Mouse (Mus musculus): Measurements from ENCODE around the gene 2310061I04Rik.
A peak's percentile ranks its signal among the peaks of the same experiment; 100 is the strongest.
"Not testable (repeated sequence)": the region's sequence is repeated elsewhere in the genome, so short reads cannot be mapped to it uniquely, and the experiment has no call there.

The 2310061I04Rik gene

DNA sequence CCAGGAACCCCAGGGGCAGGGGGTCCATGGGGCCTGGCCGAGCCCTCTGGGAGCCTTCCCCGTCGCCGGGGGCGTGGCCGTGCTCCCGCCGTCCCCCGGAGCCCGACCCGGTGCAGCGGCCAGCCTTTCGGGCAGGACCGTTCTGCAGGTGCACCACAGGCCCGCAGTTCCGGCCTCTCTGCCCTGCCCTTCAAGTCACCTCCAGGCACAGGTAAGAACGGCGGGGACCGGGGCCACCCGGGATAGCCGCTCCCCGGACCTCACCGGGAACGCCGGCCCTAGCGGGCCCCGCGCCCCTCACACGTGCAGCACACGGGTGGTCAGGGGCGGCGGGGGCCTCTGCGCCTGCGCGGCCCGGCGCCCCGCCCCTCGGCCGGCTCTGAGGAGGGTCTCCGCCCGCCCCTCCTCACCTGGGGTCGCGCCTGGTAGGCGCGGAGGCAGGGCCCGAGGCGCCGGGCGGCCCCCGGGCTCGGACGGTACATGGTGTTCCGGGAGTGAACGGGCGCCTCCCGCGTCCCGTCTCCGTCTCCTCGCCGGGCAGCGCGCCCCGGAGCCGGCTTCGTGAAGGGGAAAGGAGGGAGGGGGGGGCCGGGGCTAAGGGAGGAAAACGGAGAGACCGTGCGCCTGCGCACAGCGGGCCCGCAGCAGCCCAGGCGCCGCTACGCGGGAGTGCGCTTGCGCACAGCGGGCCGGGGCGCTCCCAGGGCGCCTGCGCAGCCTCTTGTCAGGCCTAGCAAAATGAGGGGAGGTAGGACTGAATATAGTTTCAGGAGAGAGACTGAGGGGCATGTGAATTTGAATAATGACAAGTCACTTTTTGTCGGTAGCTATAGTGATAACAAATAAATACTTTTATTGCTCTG is at the start of gene 2310061I04Rik:
Gene 2310061I04Rik (minus strand): TSS at position 651 of the 863 bp plus-strand sequence.
- DNase-seq: peak; percentile 88 to 92

DNA sequence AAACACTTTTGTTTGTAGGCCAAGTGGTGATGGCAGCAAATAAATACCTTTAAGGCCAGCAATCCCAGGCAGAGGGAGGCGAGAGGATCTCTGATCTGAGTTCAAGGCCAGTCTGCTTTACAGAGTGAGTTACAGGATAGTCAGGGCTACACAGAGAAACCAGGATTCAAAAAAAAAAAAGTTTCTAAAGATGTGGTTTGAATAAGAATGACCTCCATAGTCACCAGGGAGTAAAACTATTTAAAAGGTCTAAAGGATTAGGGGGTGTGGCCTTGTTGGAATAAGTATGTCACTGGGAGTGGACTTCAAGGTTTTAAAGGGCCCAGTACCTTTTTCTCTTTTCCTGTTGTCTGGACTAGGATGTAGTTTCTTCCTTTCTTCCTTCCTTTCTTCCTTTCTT is 42.7 kb upstream of the 2310061I04Rik start:
- DNase-seq: no peak

DNA sequence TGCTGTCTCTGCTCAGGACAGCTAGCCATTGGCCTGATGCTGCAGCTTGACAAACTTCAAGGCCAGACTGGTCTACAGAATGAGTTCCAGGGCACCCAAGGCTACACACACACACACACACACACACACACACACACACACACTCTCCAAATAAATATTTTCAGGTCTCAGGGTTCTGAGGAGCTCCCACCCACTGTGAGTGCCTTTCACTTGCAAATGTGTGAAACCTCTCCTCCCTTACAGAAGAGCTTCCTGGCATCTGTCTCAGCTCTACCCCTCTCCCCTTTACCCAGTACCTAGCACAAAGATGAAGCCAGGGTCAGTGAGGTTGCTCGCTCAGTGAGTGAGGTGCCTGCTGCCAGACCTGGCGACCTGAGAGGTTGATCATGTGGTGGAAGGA is 41.9 kb upstream of the 2310061I04Rik start:
- DNase-seq: no peak

DNA sequence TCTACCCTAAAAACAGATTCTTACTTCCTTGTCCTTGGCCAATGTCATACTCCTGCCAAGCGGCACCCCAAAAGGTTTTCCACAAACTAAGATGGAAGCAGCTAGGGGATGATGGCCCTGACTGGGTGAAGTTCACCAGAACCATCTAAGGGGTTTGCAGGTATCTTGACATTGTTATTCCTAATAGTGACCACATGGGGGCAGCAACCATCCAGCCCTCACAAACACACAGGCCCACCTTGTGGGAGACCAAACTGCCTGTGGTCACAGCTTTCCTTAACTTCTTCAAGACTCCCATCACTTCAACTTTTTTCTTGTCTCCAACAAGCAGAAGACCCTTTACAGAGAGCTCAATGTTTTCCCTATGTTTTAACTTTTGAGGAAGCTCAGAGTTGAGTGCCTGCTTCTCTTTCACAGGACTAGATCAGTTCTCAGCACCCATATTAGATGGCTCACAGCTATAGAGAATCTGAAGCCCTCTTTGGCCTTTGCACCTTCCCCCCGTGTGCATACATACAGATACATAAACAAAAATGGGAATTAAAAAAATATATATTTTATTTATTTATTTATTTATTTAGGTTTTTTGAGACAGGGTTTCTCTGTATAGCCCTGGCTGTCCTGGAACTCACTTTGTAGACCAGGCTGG is 40.6 kb upstream of the 2310061I04Rik start:
- DNase-seq: peak; percentile 46 to 53

DNA sequence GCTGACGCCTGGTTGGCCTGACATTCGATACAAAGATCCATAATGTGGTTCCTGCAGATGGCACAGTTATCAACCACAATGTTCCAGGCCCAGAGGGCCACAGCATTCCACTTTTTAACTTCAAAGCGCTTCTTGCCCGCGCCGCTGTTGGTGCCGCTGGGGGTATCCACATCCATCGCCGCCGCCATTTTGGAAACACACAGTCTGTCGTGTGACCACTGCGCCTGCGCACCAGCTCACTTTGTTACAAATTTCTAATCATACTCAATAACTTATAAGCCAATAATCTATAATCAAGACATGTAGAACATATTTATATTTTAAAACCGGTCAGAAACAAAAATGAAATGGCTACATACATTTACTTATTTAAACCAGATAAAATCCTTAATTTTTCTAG is 38.5 kb upstream of the 2310061I04Rik start:
- not testable (repeated sequence) for DNase-seq

DNA sequence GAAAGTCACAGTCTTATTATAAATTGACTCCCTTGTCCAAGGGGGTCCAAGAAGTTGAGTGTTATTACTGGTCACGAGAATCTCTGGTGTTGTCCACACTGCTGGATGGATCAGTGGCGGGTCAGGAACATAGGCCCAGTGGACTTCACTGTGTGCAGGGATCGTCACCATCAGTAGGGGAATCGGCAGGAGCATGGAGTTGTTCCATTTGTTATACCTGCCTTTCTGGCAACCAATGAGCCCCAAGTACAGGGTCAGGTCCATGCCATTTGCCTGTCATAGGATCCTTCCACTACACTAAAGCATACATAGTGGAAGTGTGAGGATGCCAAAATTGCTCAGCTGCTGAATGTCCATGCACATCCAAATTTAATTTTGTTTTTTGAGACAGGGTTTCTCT is 35.4 kb upstream of the 2310061I04Rik start:
- DNase-seq: no peak

DNA sequence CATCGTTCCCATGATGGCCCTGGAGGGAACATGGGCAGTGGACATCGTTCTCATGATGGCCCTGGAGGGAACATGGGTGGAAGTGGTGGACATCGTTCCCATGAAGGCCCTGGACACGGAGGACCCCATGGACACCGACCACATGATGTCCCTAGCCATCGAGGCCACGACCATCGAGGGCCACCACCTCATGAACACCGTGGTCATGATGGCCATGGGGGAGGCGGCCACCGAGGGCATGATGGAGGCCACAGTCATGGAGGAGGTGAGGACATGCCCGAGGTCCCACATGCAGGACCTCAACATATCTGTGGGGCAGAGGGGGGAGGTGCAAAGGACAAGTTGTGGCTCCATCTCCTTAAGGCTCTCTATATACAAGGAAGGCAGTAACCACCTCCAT is 33.4 kb upstream of the 2310061I04Rik start:
- no peak for DNase-seq

DNA sequence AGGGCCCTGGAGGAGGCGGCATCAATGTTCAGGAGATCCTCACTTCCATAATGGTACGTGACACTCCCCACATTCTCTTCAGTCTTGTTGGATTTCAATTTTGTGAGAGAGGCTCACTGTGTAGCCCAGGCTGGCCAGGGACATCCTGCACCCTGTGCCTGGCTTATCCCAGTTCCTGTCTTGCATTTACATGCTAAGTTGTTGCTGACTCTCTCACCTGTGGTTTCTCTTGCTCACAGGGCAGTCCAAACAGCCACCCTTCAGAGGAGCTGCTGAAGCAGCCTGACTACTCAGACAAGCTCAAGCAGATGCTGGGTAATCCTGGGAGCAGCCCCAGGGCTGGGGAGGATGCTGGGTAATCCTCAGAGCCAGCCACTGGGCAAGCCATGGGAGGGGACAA is 32.3 kb upstream of the 2310061I04Rik start:
- no peak for DNase-seq

DNA sequence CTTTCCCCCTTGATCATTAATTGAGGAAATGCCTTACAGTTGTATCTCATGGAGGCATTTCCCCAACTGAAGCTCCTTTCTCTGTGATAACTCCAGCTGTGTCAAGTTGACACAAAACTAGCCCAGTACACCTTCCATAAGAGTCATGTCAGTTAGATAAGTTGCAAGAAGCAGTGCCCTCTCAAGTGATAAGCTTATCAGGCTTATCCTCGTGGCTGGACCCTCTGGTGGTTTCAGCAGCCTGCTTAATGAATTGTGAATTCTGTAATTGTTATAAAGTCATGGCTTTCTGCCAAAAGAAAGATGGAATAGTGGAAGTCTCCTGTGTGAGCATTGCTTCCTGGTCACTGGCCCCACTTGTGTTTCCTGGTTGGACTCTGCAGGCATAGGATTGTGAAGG is 30.2 kb upstream of the 2310061I04Rik start:
- no peak for DNase-seq

DNA sequence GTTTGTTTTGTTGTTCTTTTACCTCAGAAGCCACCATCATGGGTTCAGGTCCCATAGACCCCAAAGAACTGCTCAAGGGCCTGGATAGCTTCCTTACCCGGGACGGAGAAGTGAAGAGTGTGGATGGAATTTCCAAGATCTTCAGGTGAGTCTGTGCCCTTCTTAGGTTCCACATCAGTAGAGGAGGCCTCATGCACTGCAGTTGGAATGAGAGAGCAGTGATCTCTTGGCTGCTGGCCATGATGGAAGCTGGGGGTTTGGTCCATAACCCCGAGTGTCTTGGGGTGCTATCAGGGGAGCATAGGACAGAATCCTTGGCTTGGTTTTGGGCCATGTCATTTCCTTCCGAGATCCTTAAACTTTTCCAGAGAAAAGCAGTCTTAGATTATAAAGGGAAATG is 26.1 kb upstream of the 2310061I04Rik start:
- no peak for DNase-seq

DNA sequence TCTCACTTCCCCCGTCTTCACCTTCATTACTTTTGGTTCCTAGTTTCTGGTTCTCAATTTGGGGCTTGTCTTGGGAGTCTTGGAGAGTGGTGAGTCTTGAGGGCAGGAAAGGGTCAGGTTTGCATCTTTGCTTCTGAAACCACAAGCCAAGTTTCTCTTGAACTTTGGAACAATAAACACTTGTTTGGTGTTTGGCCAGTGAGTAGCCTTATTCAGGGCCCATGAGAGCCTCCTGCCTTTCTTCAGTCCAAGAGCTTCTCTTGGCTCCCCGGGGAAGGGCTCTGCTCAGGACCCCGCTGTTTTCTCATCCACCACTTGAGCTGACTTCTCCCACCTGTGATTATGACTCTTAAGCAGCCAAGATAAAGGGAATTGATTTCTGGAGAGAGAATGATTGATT is 25.3 kb upstream of the 2310061I04Rik start:
- DNase-seq: peak in 1 of 2 experiments; percentile 32

DNA sequence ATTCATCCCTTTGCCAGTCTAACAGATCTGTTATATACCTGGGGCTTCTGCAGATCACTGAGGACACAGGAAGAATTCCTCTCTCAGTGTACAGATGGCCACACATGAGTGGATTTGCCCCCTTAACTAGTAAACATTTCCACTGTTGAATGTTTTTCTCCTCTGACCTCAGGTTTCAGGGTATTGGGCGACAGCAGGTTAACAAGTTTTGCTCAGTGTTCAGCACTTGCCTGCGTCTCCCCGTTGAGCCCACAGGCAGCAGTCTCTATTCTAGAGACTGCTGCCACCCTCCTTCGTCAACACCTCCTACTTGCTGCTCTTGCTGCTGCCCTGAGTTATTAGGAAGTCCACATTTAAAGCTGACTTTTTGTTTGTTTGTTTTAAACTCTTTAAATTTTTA is 24.5 kb upstream of the 2310061I04Rik start:
- no peak for DNase-seq

DNA sequence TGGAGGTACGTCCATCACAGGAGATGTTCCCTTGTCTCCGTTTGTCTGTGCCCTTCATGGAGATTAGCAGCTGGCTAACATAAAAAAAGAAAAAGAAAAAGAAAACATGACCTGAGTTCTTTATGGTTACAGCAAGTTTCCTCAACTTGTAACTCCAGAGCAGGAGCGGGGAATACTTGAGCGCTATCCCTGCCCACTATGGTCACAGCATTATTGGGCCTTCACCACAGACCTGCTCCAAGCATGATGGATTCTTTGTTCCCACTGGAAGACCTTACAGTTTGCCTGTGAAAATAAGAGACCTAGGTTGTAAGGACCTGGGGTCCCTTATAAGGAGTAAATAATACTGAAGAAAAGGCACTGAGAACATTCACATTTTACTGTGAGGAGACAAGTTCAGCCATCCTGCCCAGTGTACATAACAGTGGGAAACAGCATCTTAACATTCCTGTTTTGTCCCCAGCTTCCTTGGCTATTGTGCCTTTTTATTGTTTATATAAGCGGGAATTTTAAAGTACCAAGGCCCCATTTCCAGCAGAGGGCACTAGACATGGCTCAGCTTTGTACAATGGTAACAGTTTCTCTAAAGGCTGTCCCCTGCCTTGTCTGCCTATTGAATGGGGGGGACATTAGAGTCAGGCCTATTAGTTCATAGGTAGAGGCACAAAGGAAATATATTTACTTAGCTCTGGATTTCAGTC is 23.8 kb upstream of the 2310061I04Rik start:
- DNase-seq: peak in 1 of 2 experiments; percentile 59

DNA sequence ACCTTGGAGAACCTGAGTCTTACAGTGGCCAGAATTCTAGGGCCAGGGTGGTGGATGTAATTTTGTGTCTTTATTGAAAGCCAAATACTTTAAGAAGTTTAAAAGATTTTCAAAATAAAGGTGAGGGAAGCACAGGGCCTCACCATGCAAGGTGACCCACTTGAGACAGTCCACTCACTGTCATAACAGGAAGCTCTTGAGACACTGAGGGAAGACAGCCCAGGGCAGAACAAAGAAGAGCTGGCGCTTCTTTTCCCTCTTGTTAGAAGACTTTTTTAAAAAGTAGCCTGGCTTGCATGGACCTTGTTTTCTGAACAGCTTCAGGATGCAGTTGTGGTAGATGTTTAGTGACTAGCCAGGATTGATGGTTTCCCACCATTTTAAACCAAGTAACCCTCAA is 23.2 kb upstream of the 2310061I04Rik start:
- DNase-seq: no peak

DNA sequence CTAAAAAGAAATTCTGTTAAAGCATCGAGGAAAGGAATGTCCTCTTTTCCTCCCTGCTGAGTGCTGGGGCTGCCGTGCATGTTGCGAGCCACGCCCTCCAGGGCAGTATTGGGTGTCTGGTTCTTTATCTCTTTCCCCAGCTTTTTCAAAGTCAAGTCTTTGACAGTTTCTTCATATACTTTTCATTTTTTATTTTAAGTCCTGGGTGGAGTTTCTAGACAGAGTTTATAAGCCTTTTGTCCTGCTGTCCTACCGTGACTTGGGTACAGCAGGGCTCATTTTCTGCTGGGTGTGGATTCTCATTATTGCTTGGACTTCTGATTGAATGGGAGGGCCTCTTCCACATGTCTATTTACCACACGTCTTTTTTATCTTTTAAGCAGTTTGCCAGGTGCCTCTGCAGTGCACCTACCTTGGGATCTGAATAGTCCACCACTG is 22.7 kb upstream of the 2310061I04Rik start:
- DNase-seq: no peak

DNA sequence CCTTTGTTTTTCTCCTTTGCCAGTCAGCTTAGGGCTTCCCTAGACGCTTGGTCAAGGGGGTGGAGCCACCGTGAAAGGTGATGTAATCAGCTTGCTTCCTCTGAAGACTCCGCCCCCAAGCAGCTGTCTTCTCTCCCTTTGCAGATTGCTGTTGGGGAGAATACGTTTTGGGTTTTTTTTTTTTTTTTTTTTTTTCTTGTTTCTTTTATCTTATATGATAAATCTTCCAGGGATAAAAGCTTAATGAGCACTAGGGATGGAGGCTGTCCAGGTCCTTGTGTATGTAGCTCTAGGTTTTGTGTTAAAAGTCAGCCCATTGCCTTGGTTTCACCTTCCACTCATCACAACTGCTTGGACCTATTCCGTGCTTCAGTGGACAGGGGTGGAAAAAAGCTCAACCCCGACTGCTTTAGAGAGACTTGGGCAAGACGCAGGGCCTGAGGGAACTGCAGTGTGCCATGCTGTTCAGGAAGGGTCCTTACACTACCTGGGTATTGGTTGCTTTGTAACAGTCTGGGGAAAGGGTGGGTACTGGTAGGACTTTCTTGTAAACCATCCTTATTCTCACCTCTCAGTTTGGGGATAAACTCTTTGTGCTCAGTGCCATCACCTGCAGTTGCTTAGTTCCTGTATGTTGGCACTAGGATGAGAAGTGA is 22.0 kb upstream of the 2310061I04Rik start:
- DNase-seq: peak; percentile 97 to 98

DNA sequence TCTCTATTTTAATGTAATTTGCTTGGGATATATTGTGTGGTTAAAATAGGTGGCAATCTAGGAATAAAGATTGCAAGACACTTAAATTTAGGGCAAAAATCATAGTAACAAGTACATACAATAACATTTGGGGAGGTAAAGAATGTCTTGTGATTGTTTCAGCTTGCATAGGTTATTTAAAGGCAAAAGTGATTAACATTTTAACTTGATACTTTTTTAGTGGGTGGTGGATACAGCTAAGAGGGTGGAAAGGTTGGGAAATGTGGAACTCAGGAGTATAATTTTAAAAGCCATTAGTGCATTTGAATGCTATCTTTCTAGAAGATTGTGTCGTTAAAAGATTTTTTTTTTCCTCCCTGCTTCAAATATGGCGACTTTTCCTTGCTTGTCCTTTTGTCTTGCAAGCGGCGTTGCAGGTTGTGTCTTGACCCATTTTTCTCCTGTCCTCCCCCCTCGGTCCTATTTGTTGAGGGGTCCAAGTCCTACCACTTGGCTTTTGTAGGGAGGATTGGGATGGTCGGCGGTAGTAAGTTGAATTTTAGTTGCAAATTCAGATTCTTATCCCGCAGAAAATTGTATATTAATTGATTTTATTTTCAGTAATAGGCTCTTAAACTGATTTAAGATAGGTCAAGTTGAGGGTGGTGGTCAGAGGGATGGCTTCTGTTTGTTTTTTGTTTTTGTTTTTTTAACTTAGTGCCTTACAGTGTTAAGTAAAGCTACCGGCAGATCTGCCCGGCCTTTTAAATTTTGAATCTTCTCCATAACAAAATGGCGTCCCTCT is 21.2 kb upstream of the 2310061I04Rik start:
- DNase-seq: no peak

DNA sequence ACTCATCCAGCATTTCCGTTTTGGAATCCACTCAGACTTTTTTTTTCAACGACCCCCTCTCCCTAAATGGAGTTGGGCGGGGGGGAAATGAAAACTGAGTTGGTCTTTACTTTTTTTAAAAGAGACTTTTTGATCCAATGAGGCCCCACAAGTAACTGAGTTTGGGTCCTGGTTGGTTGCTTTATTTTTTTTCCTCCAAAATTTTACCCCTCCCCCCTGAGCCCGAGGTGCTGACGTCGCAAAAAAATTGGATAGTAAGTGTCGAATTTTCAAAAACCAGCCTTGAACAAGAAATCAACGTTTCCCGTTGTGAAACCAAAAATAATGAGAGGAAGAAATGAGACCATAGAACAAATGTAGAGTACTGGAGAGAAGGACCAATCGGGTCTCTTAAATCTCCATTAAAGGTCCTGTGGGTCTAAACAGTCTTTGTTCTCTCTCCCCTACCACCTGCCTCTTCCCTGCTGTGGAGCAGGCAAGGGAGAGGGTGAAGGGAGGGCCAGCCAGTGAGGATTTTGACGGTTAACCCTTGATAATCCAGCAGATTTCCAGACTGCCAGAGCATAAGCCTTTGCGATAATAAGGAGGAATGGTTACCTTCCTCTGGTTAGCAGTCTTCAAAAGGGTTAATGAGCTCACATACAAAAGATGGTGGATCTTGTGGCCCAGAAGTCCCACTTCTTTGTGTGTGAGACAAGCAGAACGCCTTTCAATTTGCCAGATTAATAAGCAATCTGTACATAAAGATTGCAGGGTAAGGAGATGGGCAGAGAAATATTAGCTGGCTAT is 20.4 kb upstream of the 2310061I04Rik start:
- peak; percentile 39 to 50 for DNase-seq

DNA sequence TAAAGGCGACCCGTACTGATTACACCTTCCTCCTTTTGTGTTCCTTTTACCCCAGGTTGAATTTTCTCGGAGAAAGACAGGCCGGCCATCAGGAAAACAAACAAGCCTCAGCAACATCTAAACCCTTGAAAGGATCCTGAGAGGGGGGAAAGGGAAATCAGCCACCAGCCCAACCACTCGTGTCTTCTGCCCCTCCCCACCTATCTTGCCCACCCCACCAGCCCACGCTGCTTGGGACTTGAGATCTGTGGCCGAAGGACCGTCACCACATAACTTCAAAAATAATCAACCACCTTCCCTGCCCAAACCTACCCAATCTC is 19.9 kb upstream of the 2310061I04Rik start:
- DNase-seq: no peak

DNA sequence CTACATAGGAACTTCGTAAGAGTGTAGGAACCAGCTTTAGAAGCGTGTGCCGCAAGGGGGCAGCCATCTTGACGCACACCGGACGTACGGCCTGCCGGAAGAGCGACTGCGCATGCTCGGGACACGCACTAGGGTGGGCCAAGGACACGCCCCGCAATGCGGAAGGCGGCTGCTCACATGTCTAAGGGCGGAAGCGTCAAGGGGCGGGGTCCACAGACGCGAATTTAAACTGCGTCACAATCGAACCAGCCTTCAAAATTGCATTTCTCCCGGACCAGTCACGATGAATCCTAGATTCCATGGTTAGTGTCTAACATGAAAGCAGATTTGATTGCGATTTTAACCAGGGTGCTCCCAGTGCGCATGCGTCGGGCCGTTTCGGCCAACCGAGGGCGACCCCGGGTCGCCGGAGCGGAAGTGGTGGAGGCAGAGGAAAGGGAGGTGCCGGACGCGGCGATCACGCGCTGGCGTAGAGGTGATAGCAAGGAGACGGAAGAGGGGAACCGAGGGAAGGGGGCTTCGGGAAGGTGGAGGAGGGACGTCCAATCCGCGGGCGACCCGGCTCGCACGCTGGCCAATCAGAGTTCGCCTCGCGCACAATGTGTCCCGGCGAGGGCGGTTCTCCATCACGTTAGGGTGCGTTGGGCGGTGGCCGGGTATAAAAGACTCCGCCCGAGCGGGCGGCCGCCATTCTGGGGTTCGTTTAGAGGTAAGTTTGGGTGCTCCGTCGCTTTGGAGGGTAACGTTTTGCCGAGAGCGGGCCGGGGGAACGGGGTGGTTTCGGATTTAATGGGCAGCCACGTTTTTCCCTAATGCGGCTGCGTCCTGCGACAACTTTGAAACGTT is 19.3 kb upstream of the 2310061I04Rik start, which contains the start of the genes Mrps18b and Ppp1r10:
Gene Mrps18b (minus strand): TSS at position 93 of the 846 bp plus-strand sequence.
Gene Ppp1r10 (plus strand): TSS at position 138 of the 846 bp plus-strand sequence.
- peak; percentile 100 for DNase-seq

All from lung, adult 18-20 months (tissue).